Mouse (Mus musculus) retina, embryonic 14.5 days (tissue): Measurements from ENCODE around the gene Rpl10.
A peak's percentile ranks its signal among the peaks of the same experiment; 100 is the strongest.

Source experiments
- DNase-seq: peaks from one replicate; pipeline ENCODE4 v3.0.0-alpha.2; 2015; ENCODE audit warnings: low spot score

Rpl10 gene

DNA sequence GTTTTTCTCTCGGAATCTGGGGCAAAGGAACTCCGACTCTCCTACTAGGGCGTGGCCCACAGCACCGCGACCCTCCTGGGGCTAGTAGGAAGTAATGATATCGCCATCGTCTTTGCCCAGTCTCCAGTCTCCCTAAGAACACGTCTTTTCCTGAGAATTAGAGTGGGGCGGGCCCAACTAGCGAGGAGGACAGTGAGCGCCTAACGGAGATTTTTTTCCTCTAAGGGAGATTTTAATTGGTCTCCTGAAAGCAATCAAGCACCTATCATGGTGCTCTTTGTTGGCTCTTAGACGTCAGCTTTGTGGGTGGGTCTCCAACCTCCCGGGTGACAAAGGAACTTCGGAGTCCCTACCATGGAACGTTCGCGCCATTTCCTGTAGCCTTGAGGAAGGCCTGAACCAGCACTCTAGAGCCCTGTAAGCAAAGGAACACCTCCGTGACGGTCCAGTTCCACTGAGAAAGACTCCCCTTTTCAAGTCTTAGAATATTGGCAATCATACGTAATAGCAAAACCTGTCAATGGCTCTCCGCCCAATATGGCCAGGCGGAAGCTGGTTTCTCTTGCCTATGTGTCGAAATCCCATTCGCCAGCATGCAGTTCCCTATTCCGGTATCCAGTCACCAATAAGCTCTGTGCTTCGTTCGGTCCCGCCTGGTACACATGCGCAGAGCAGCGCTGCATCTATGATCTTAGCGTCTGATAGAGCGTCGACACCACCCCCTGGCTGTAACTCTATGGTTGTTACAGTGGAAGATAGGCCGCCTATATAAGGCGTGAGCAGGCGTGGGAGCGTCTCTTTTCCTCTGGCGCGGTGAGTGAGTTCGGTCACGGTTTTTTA is at the start of gene Rpl10:
Gene Rpl10, plus strand, starts transcription at position 751 of the 840 bp plus-strand sequence.
- DNase-seq, result peak; percentile 93

DNA sequence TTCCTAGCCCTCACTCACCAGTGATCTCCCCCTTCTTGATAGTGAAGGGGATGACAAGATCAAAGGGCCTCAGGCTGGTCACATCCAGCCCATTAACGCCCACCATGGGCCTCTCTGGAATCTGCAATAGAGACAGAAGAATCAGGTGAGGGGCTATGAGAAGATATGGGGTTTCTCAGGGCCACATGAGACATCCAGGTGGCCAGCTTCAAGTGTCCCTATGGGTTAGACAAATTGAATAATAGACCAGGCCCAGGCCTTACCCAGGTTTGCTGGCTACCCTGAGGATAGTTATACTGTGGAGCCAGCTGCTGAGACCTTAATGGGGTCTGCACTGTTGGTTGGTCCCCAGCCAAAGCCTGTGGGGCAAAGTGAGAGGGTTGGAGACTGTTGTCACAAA is 40.6 kb upstream of the Rpl10 start:
- DNase-seq, result no peak

DNA sequence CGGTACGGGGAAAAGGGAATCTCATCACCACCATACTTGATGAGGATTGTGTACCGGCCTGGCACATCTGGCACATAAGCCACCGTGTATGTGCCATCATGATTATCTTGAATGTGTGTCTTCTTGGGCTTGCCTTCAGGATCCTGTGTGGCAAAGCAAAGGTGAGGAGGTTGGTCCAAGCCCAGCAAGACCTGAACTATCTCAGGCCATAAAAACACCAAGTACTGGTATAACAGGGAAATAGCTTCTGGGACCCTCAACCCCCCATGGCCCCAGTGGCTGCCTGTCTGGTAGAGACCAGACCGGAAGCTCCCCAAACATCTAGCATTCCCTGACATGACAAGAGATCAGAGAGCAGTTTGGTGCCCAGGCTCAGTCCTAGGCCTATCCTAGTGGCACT is 37.4 kb upstream of the Rpl10 start:
- DNase-seq, result no peak

DNA sequence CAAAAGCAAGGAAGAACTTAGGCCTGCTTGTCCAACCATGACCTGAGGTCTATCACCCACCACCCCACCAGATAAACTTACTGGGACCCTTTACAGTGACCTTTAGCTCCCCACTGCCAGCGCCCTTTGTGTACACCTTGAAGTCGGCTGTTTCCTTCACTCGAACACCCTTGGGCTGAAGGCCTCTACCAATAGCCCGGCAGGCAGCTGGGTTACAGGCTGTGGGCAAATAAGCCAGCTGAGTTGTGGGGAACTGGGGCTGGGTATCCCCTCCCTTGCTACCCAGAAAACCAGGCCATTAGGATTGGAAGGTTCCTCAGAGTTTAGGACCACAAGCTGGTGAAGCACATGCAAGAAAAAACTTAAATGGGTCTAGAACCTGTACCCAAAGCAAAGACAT is 30.3 kb upstream of the Rpl10 start:
- no peak for DNase-seq

DNA sequence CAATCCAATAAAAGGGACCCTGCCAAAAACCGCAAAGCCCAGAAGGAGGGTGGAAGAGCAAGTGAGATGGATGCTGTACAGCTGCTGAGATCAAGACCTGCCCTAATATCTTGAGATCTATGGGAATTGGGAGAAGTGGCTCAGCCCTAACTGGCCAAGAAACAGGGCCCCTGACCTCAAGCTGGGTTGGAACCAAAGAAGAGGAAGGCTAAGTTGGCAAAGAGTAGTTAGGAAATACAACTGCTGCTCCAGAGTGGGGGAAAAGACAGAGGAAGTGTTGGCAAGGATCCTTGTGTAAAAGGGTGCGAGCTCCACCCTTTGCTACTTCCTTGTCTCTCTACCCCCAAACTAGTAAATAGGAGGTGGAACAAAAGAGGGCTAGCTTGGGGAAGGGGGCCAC is 27.2 kb upstream of the Rpl10 start:
- DNase-seq, result no peak

DNA sequence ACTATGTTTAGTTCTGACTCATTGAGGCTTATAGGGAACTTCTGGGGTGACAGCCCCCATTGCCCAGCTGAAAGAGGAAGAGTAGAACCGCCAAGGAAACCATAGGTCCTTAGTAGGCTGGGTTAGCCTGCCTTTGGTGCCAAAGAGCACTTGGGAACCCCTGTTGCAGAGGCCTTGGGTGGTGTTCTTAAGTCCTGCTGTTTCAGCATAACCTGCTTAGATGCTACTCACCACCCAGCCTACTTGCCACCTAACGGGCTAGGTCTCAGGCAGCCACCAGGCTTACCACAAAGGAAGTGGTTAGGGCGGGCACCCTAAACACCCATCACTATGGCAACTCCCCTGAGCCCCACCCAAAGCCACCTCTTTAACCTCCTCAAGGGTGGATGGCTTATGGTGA is 26.8 kb upstream of the Rpl10 start:
- no peak for DNase-seq

- DNase-seq, result peak; percentile 56
Observed at GRCm38 (mm10) chrX:74244614-74245083, 26.0 kb upstream of the Rpl10 start.

GRCm38 (mm10) chrX:74245107-74245506 is 25.5 kb upstream of the Rpl10 start:
- no peak for DNase-seq

- peak; percentile 70 for DNase-seq
Observed at GRCm38 (mm10) chrX:74245687-74246086, 24.9 kb upstream of the Rpl10 start.

DNA sequence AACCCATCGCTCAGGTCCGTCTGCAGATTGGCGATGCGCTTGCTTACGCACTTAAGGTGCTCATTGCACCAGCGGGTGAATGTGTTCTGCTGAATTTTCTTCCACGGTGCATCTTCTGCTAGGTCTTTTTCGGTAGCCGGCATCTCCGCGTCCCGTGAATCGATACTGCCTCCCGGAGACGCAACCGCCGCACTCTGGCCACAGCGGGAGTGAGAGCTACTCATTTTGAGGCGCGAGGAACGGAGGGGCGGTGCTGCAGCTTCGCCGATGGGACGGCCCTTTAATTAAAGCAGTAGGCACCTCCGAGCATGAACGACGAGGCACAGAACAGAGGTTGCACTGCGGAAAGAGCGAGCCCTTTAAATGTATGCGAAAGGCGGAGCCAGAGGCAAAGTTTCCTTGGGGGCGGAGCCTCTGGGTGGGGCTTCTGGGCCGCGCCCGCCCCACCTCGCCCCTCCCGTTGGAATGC is 24.4 kb upstream of the Rpl10 start:
- DNase-seq, result peak; percentile 91

GRCm38 (mm10) chrX:74246693-74247092 is 23.9 kb upstream of the Rpl10 start:
- DNase-seq, result no peak

GRCm38 (mm10) chrX:74248651-74249050 is 22.0 kb upstream of the Rpl10 start:
- DNase-seq, result peak; percentile 79

- DNase-seq, result peak; percentile 62
Observed at GRCm38 (mm10) chrX:74249615-74250014, 21.0 kb upstream of the Rpl10 start, which contains the start of gene Flna. TSS of gene Flna (minus strand) at chrX:74249820.

- DNase-seq, result peak; percentile 84
Observed at GRCm38 (mm10) chrX:74254153-74254887, 16.3 kb upstream of the Rpl10 start, which contains the start of gene Emd. TSS of gene Emd (plus strand) at chrX:74254687.

DNA sequence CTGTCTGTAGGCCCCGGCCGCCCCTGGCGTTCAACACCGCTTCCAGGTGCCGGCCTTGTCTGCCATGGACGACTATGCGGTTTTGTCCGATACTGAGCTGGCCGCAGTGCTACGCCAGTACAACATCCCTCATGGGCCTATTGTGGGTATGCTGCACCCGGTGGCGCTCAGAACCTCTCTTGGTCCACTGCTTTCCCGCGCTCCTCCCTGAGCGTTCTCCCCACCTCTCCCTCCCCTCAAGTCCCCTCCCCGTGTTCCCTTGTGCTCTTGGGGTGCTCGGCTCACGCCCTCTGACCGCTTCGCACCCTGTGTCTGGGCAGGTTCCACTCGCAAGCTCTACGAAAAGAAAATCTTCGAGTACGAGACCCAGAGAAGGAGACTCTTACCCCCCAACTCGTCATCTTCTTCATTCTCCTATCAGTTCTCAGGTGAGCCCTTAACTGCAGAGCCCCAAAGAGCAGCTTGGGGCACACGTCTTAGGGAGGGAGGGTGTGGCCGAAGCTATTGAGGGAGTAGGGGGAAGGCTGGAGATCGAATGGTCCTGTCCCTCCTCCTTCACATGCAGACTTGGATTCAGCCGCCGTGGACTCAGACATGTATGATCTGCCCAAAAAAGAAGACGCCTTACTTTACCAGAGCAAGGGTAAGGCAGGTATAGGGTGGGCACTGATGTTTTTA is 15.6 kb upstream of the Rpl10 start:
- no peak for DNase-seq

- no peak for DNase-seq
Observed at GRCm38 (mm10) chrX:74257746-74258145, 12.9 kb upstream of the Rpl10 start.

DNA sequence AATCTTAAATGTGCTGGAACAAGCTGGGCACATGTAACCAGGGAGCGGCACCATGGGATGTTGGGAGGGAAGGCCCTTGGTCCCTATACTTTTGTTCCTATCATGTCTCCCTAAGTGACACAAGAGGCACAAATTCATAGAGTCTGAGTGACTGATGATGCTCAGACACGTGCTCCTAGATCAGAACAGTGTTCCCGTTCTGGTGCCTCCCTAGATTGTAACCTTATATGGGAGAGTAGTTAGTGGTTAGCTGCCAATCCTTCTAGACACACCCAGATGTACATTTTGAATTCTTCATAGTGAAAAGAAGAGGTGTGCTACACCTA is 913 bp upstream of the Rpl10 start:
- DNase-seq, result no peak

GRCm38 (mm10) chrX:74270902-74271551 is 415 bp downstream of the Rpl10 start:
- DNase-seq, result peak; percentile 45

- DNase-seq, result no peak
Observed at GRCm38 (mm10) chrX:74273422-74274322, 3.1 kb downstream of the Rpl10 start.

- no peak for DNase-seq
Observed at GRCm38 (mm10) chrX:74277916-74278315, 7.3 kb downstream of the Rpl10 start.
